Mouse (Mus musculus) midbrain, embryonic 15.5 days (tissue): Measurements from ENCODE around the gene Slc46a1. TPM values are rescaled to one million over a fixed set of nuclear protein-coding genes. Genes with fewer than 3 reads are reported as not detected.

Source experiments
- ATAC-seq: fragments of 200-750 bp; cut with Nextera tagmentation; replicated peaks from 2 replicates; pipeline ENCODE4 v1.8.0; 2017; ENCODE audit warnings: moderate TSS enrichment
- H3K27ac ChIP-seq: fragments of 300-500 bp; sonication (generic); 2 replicates; pipeline ENCODE4 v1.5.1; 2015; ENCODE audit warnings: mild to moderate bottlenecking, inconsistent platforms
- H3K27me3 ChIP-seq: fragments of 300-500 bp; sonication (generic); replicated peaks from 2 replicates; pipeline ENCODE4 v1.6.1; 2015; ENCODE audit warnings: inconsistent platforms
- H3K36me3 ChIP-seq: fragments of 300-500 bp; sonication (generic); replicated peaks from 2 replicates; pipeline ENCODE4 v1.6.1; 2015; ENCODE audit warnings: inconsistent platforms
- H3K4me1 ChIP-seq: fragments of 300-500 bp; sonication (generic); 2 replicates; pipeline ENCODE4 v1.6.1; 2015; ENCODE audit warnings: inconsistent platforms
- H3K4me2 ChIP-seq: fragments of 300-500 bp; sonication (generic); 2 replicates; pipeline ENCODE4 v1.6.1; 2015; ENCODE audit warnings: inconsistent platforms, mild to moderate bottlenecking, moderate library complexity
- H3K4me3 ChIP-seq: fragments of 300-500 bp; sonication (generic); 2 replicates; pipeline ENCODE4 v1.5.1; 2015; ENCODE audit warnings: mild to moderate bottlenecking, inconsistent platforms
- H3K9ac ChIP-seq: fragments of 300-500 bp; sonication (generic); 2 replicates; pipeline ENCODE4 v1.6.1; 2015; ENCODE audit warnings: mild to moderate bottlenecking, inconsistent platforms
- H3K9me3 ChIP-seq: fragments of 300-500 bp; sonication (generic); 2 replicates; pipeline ENCODE4 v1.6.1; 2016; ENCODE audit warnings: inconsistent platforms
- WGBS: fragments of 180-500 bp; shearing (Covaris S2); methylation state at CpG from one replicate; pipeline ENCODE4 v1.1.7; 2015; ENCODE audit warnings: mixed read lengths; 5-methylcytosine and 5-hydroxymethylcytosine counted together
- polyA plus RNA-seq: library from polyadenylated mRNA; unstranded; fragments of >200 nt; fragmentation: Nextera tagmentation; extraction: Ambion mirVana; gene quantifications from 2 replicates; pipeline ENCODE4 v1.2.1, GENCODE M21; 2015

Slc46a1 gene
- 23.6 and 23.7 TPM in 2 replicates for polyA plus RNA-seq

DNA sequence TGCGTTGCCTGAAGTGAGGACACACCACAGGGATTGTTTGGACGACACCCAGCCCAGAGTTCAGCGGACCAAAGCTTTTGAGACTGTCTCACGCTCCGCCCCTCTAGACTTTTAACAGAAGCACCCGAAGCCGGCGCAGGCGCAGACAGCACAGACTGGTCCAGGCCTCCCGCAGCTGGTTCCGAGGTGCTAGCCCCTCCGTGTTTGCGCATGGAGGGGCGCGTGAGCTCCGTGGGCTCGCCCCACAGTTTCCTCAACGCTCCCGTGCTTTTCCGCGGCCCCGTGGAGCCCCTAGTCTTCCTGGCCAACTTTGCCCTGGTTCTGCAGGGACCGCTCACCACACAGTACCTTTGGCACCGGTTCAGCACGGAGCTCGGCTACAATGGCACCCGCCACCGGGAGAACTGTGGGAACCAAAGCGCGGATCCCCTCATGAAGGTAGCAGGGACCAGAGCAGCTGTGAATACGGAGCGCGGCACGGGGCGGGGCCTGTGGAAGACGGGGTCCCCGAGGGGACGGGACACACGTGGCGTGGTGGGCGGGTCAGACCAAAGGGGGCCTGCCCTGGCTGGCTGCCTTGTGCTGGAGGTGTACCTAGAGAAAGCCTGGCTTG, at the start of gene Slc46a1:
Gene Slc46a1, plus strand, starts transcription at position 130 of the 613 bp plus-strand sequence.
- Histone ChIP-seq H3K4me1 (peaks cover 17% of the 10 kb centered on the region), H3K9me3 (no peaks in the 10 kb centered on the region), H3K27ac (peak within 1 kb of the TSS; percentile 85), H3K36me3 (no peaks in the 10 kb centered on the region), H3K4me2 (peak within 1 kb of the TSS; percentile 67), H3K9ac (peak within 1 kb of the TSS; percentile 85), H3K27me3 (no peaks in the 10 kb centered on the region; the same call in 1 of the 2 replicates), H3K4me3 (peak within 1 kb of the TSS; percentile 90)
- peak; percentile 94 for ATAC-seq
- under 1% methylated on average over 41 of the region's 41 CpGs for WGBS

GRCm38 (mm10) chr11:78416854-78417253, 48.6 kb upstream of the Slc46a1 start:
- no peak for ATAC-seq
- Histone ChIP-seq H3K4me3 (no peak overlapping the region), H3K9me3 (no peaks in the 10 kb centered on the region), H3K4me1 (no peaks in the 10 kb centered on the region), H3K9ac (no peak overlapping the region), H3K36me3 (no peaks in the 10 kb centered on the region), H3K27me3 (no peaks in the 10 kb centered on the region), H3K4me2 (no peak overlapping the region), H3K27ac (no peak overlapping the region)
- 84% methylated on average over 6 of the region's 6 CpGs for WGBS

GRCm38 (mm10) chr11:78420263-78420889, 45.1 kb upstream of the Slc46a1 start:
- no peaks in the 10 kb centered on the region for H3K9me3 ChIP-seq
- 82% methylated on average over 12 of the region's 12 CpGs for WGBS
- ATAC-seq = no peak
- H3K4me3 ChIP-seq = no peak overlapping the region
- no peak overlapping the region for H3K9ac ChIP-seq
- H3K4me2 ChIP-seq = no peak overlapping the region
- no peaks in the 10 kb centered on the region for H3K4me1 ChIP-seq
- H3K27me3 ChIP-seq = no peaks in the 10 kb centered on the region
- H3K36me3 ChIP-seq = no peaks in the 10 kb centered on the region
- no peak overlapping the region for H3K27ac ChIP-seq

DNA sequence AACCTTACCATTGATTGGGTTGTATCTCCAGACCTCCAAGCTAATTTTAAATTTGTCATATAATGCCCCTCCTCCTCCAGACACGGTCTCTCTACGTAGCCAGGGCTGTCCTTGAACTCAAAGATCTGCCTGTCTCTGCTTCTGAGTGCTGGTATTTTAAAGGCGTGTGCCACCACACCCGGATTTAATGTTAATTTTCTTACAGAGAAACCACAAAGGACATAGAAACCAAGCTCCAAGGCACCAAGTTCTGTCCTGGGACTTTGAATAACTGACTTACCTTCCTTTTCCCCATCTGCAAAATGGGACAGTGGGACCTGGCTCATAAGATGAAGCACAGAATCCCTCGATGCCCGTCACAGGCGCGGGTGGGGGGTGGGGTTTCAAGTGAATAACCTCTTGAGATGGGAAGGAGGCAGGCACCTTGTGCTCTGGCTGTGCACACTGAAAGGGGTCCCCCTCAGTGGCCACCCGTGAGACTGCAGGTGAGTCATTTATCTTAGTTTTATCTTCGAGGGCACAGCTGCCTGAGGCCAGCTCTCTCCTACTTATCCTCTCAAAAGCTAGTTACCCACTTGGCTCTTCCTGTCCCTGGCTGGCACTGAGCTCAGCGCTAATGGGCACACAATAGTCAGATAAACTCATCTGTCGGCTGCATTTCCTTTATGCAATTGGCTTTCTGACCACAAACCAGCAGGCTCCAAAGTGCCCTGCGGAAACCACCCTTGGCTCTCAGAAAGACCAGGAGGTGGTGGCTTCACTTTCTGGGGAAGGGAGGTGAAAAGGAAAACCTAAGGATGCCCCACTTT, 44.1 kb upstream of the Slc46a1 start:
- H3K9me3 ChIP-seq = no peaks in the 10 kb centered on the region
- H3K4me3 ChIP-seq = no peak overlapping the region
- ATAC-seq = no peak
- H3K4me1 ChIP-seq = no peaks in the 10 kb centered on the region
- H3K36me3 ChIP-seq = no peaks in the 10 kb centered on the region
- H3K27ac ChIP-seq = no peak overlapping the region
- 73% methylated on average over 13 of the region's 13 CpGs for WGBS
- no peak overlapping the region for H3K4me2 ChIP-seq
- no peak overlapping the region for H3K9ac ChIP-seq
- no peaks in the 10 kb centered on the region for H3K27me3 ChIP-seq

DNA sequence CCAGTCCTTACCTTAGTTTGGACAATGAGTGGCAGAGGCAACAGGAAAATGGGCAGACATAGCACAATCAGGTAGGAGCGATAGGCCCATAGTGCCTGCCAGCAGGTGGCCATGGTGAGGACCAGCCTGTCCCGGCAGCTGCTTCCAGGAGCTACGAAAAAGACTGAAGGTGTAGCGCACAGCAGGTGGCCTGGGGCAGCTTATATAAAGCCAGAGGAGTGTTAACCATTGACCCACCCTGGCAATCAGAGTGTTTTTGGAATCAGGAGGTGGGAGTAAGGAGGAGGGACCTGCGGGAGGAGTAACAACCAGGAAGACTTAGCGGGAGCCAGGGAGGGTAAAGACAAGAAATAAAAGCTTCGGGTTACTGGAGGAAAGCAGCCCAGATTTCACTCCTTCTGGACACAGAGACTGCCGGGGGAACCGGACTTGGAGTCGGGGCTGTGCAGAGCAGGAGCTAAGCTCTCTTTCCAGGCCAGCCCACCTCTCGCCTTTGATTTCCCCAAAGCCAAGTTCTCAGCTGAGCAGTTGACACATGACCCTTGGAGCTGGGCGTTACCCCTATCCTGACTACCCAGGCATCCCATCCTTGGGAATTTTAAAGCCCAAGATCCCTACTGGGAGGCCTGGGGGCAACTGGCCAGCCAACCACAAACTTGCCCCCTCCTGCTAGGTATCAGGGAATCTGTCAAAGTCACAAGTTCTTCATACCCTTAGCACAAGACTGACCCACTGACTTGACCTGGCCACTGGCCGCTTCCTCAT, 43.3 kb upstream of the Slc46a1 start, which contains the start of gene Slc13a2:
Gene Slc13a2, minus strand, starts transcription at position 163 of the 765 bp plus-strand sequence.
- Histone ChIP-seq H3K4me1 (no peaks in the 10 kb centered on the region), H3K36me3 (no peaks in the 10 kb centered on the region), H3K9ac (no peak within 1 kb of the TSS), H3K9me3 (no peaks in the 10 kb centered on the region), H3K4me3 (no peak within 1 kb of the TSS), H3K27ac (no peak within 1 kb of the TSS), H3K4me2 (no peak within 1 kb of the TSS), H3K27me3 (no peaks in the 10 kb centered on the region)
- WGBS = 34% methylated on average over 13 of the region's 13 CpGs
- ATAC-seq = no peak

DNA sequence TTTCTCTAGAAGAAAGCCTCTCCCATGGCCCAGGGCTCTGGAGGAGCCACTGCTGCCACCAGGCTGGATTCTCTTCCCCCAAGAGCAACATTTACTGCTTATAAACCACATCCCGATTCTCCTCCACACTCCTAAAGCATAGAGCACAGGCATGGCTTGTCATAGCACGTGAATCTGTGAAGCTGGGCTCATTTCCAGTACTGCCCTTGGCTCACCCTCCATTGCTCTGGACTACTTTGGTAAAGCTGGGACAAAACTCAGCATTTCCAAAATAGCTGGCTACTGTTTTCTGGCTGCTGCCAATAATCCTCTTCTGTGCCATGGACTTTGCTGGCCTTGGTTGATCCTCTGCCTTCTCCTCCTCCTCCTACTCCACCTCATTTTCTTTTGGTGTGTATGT, 41.1 kb upstream of the Slc46a1 start:
- no peak for ATAC-seq

GRCm38 (mm10) chr11:78425572-78425971, 39.9 kb upstream of the Slc46a1 start:
- ATAC-seq = no peak
- H3K4me3 ChIP-seq = no peak overlapping the region
- WGBS = 87% methylated on average over 1 of the region's 1 CpGs
- H3K27ac ChIP-seq = no peak overlapping the region
- H3K36me3 ChIP-seq = no peaks in the 10 kb centered on the region
- no peaks in the 10 kb centered on the region for H3K27me3 ChIP-seq
- H3K9ac ChIP-seq = no peak overlapping the region
- H3K9me3 ChIP-seq = no peaks in the 10 kb centered on the region
- no peak overlapping the region for H3K4me2 ChIP-seq
- no peaks in the 10 kb centered on the region for H3K4me1 ChIP-seq

More for the DNA sequence above, 41.1 kb upstream of the Slc46a1 start:
- Histone ChIP-seq H3K4me1 (no peaks in the 10 kb centered on the region), H3K27ac (no peak overlapping the region), H3K9ac (no peak overlapping the region), H3K36me3 (no peaks in the 10 kb centered on the region), H3K27me3 (no peaks in the 10 kb centered on the region), H3K9me3 (no peaks in the 10 kb centered on the region), H3K4me2 (no peak overlapping the region), H3K4me3 (no peak overlapping the region)
- 77% methylated on average over 2 of the region's 2 CpGs for WGBS

DNA sequence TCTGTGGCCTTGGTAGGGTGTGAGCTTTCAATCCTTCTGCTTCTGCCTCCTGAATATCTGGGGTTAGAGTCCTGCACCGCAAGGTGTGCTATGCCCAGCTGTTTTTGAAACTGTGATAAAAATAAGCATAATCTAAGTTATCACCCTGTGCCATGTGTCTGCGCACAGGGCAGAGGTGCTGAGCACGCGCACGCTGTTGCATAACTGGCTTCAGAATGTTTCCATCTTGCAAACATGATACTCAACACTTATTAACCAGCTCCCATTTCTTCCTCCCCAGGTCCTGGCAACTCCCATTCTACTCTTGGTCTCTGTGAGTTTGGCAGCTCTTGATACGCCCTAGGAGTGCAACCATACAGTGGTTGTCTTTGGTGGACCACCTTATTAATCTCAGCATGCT, 37.8 kb upstream of the Slc46a1 start:
- no peak overlapping the region for H3K27ac ChIP-seq
- no peak for ATAC-seq
- 99% methylated on average over 6 of the region's 6 CpGs for WGBS

GRCm38 (mm10) chr11:78428309-78428708, 37.2 kb upstream of the Slc46a1 start:
- no peak overlapping the region for H3K9ac ChIP-seq
- H3K4me1 ChIP-seq = no peaks in the 10 kb centered on the region
- no peak overlapping the region for H3K4me2 ChIP-seq
- no peak for ATAC-seq
- no peaks in the 10 kb centered on the region for H3K9me3 ChIP-seq
- H3K27ac ChIP-seq = no peak overlapping the region
- no peaks in the 10 kb centered on the region for H3K27me3 ChIP-seq
- 71% methylated on average over 5 of the region's 5 CpGs for WGBS
- no peak overlapping the region for H3K4me3 ChIP-seq
- H3K36me3 ChIP-seq = no peaks in the 10 kb centered on the region

More for the DNA sequence above, 37.8 kb upstream of the Slc46a1 start:
- no peaks in the 10 kb centered on the region for H3K4me1 ChIP-seq
- no peaks in the 10 kb centered on the region for H3K27me3 ChIP-seq
- no peak overlapping the region for H3K4me3 ChIP-seq
- H3K9ac ChIP-seq = no peak overlapping the region
- H3K9me3 ChIP-seq = no peaks in the 10 kb centered on the region
- H3K4me2 ChIP-seq = no peak overlapping the region
- H3K36me3 ChIP-seq = no peaks in the 10 kb centered on the region

- Histone ChIP-seq H3K9ac (no peak overlapping the region), H3K36me3 (no peaks in the 10 kb centered on the region), H3K27ac (no peak overlapping the region), H3K4me2 (no peak overlapping the region), H3K27me3 (no peaks in the 10 kb centered on the region), H3K4me3 (no peak overlapping the region), H3K4me1 (no peaks in the 10 kb centered on the region), H3K9me3 (no peaks in the 10 kb centered on the region)
- 57% methylated on average over 11 of the region's 11 CpGs for WGBS
- no peak for ATAC-seq
These were observed 35.2 kb upstream of the Slc46a1 start for GRCm38 (mm10) chr11:78430195-78430878.

DNA sequence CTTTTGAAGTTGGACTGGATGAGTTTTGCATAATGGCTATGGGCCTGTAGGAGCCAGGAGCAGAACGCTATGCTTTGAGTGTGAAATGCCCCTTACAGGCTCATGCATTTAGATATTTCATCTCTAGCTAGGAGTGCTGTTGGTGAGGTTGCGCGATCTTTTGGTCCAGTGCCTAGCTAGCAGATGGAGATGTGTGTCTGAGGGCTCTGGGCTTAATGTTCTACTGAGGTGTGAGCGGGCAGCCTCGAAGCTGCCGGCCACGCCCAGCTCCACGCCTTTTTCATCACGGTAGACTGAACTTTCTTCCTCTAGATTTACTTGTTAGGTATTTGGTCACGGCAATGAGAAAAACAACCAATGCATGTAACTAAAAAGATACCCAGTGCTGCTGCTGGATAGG, 34.3 kb upstream of the Slc46a1 start:
- no peaks in the 10 kb centered on the region for H3K36me3 ChIP-seq

More for the DNA sequence above, 34.3 kb upstream of the Slc46a1 start:
- Histone ChIP-seq H3K4me2 (no peak overlapping the region), H3K27me3 (no peaks in the 10 kb centered on the region), H3K27ac (no peak overlapping the region), H3K9ac (no peak overlapping the region), H3K4me3 (no peak overlapping the region), H3K9me3 (no peaks in the 10 kb centered on the region), H3K4me1 (no peaks in the 10 kb centered on the region)
- WGBS = 89% methylated on average over 10 of the region's 10 CpGs
- ATAC-seq = no peak
